Mouse (Mus musculus) erythroblast, adult 5-6 weeks (primary cell): ENCODE results near the gene Bpifa6. TPM values are rescaled to one million over a fixed set of nuclear protein-coding genes. Genes with fewer than 3 reads are reported as not detected.

ENCODE experiments used
- ATAC-seq: replicated peaks from 2 replicates; pipeline ENCODE4 v1.8.0; 2016; ENCODE audit warnings: moderate number of reproducible peaks, mild to moderate bottlenecking, moderate TSS enrichment, inconsistent platforms; ENCODE audit not compliant: poor library complexity, low FRiP score, severe bottlenecking
- total RNA-seq, 2 experiments: library from RNA; stranded (forward) in 1 of 2; stranded (reverse) in 1 of 2; fragments of 150-400 nt in 1 of 2; fragments of 200-764, 138-1000 nt in 1 of 2; gene quantifications; 2 replicates each; pipeline versions ENCODE4 v1.2.3 to v1.2.4; 2015 to 2017; ENCODE audit warnings: low replicate concordance in 2 of 2

The Bpifa6 gene
- total RNA-seq (2015; ENCODE audit: low replicate concordance) (not detected in 2 replicates), total RNA-seq (2017; ENCODE audit: low replicate concordance) (not detected in 2 replicates)

DNA sequence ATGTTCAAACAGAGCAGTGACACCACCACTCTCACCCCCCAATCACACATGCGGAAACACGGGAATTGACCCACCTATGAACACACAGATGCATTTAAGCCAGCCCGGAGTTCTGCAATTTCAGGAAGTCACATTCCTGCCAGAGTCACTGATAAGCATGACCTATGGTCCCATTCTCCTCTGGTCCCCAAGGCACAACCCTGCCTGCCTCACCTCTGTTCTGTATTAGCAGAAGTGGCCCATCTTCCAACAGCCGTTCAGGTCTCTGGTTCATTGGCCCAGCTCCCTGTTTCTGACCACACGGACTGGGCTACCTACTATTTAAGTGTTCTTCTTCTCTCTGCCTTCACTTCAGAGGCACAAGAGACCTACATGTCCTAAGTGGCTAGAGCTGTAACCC lies at the start of gene Bpifa6:
Gene Bpifa6, plus strand, starts transcription at position 364 of the 400 bp plus-strand sequence.
- no peak for ATAC-seq

DNA sequence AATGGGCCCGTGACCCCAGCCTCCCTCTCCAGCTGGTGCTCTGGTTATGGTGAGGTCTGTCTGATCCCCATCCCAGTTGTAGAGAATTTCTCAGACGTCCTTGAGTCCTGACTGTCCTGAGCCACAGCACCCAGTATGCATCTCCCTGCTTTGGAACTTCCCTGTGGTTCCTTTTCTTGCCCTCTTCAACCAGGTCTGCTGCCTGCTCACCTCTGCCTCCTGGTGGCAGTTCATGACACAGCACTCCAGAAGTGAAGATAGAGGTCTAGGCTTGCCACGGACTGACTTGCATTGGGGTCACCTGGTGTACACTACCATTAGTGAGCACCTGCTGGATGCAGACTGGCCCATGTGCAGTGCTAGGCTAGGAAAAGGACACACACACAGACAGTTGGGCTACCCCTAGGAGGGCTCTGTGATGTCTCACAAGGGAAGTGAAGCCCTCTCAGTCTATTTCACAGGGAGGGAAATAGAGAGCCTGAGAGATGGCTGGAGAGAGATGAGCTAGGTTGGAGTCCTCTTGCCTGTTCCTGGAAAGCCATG lies 44.8 kb upstream of the Bpifa6 start:
- peak; percentile 65; the same call in 1 of the 2 replicates for ATAC-seq

DNA sequence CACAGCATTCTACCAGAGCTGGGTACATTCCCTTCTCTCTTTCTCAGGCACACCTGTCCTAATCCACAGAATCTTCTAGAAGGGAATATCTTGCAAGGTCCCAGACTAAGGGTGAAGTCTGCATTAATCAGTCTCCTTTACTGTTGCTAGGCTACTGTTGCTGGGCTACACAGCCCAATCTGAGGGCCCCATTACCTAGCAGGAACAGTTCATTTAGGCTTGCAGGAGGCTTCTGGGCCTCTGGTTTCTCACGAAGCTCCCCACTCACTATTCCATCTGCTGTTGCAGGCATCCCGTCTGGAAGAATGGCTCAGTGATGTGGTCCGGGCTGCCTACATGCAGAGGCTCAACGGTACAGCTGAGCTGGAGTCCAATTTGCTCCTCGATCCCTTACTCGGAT lies 43.6 kb upstream of the Bpifa6 start:
- ATAC-seq = no peak

DNA sequence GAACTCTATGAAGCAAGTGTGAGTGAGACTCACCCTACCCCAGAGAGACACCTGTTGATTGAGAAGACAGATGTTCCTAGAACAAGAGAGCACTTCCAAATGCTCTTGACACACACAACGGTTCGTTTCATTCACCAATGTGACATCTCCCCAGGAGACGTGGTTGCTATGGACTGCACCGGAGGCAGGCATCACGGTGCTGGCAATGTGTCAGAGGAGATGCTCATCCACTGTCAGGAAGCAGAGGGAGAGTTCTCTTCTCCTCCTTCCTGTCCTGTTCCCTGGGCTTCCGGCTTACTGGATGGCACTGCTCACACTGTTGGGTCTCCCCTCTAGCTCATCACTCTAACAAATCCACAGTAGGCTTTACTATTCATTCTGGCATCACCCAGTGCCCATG lies 41.4 kb upstream of the Bpifa6 start:
- ATAC-seq = no peak

DNA sequence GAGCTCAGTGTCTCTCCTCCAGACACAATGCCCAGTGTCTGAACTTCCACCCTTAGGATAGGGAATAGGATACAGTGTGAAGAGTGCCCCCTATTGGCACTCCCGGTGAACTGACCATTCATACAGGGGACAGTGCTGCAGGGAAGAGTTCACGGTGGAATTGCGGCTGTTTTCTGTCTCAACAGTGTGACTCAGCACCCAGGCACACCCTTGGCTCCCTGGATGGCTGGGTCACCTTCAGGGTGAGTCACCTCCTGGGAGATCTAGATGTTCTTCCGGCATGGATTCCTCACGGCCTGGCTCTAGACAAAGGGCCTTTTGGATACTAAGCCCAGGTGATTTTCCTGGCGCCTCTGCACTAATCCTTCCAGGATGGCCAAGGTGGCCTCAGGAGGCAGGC lies 39.4 kb upstream of the Bpifa6 start:
- ATAC-seq = no peak

DNA sequence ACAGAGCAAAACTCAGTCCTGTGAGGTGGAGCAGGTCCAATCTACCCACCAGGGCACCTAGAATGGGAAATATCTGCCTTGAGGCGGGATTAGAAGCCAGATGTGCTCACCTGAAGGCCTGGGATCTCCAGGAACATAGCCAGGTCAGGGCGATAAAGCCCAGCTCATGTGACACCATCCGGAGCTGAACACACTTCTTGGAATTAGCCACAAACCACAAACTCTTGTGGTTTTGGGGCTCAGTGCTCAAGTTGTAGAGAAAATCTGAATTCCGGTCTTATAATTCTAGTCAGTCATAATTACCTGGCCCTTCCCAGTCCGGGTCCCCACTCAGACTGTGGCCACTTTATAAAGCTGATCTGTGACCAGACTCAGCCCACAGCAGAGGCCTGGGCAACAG lies 36.9 kb upstream of the Bpifa6 start, which contains the start of gene Bpifb4:
Gene Bpifb4, plus strand, starts transcription at position 370 of the 400 bp plus-strand sequence.
- no peak for ATAC-seq

DNA sequence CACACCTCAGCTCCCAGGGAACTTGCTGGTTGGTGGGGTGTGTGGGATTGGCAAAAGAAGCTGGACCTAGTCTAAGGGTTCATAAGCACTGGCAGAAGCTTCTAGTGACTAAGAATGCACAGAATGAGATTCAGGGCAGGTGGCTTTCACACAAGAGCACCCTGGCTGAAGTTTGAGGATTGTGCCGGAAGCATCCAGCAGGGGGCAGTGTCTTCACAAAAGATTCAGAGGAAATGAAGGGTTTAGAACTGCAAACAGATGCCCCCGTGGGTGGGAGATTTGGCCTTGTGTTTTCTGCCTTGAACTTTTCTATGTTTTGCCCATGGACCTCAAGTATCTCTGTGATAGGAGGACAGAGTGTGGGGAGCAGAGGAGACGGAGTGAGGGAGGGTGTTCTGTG lies 31.2 kb upstream of the Bpifa6 start:
- ATAC-seq = 0 out of 2 replicates have a peak, but pooled peaks have one; percentile 36

DNA sequence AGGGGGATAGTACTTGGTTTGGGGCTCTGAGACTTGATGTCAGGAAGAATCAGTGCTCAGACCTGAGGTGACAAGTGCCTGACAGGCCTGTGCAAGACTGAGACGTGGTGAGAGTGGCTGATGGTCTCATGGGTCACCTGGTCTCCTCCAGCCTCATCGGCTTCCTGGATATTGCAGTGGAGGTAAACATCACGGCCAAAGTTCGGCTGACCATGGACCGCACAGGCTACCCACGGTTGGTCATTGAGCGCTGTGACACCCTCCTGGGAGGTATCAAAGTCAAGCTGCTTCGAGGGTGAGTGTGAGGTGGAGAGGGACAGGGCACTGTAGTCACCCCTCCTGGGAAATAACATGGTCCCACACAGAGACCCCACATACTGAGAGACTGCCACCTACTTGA lies 30.2 kb upstream of the Bpifa6 start:
- ATAC-seq = no peak

DNA sequence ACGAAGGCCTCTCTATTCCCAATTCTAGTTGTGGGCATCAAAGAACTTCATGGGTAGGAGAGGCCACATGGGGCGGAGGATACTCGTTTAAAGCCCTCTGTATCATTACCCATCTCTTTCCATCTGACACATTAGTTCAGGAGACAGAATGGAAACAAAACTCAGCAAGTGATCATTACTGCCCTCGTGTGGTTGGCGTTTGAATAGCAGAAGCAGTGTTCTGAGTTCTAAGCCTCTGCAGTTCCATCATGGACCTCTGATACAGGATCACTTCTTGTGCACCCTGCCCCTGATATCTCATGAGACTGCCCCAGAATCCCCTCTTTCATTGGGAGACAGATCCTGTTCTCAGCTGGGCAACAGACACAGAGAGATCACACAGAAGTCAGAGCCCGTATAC lies 21.8 kb upstream of the Bpifa6 start:
- 0 out of 2 replicates have a peak, but pooled peaks have one; percentile 41 for ATAC-seq

DNA sequence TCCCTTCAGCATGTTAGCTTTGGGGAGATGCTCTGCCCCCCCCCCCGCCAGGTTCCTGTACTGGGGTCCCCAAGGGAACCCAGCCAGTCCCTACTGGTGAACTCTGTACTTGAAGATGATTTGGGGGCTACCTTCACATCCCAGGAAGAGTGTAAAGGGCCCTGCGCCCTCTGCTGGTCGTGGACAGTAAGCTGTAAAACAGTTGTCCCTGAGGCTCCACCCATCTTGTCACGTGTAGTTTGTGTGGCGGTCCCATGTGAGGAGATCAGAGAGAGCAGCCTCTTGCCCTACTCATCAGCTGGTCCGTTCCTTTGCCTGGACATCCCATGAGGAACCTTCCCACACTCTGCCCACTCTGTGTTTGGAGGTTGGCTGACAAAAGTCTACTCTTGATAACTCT lies 20.9 kb upstream of the Bpifa6 start:
- no peak; the same call in 1 of the 2 replicates for ATAC-seq

DNA sequence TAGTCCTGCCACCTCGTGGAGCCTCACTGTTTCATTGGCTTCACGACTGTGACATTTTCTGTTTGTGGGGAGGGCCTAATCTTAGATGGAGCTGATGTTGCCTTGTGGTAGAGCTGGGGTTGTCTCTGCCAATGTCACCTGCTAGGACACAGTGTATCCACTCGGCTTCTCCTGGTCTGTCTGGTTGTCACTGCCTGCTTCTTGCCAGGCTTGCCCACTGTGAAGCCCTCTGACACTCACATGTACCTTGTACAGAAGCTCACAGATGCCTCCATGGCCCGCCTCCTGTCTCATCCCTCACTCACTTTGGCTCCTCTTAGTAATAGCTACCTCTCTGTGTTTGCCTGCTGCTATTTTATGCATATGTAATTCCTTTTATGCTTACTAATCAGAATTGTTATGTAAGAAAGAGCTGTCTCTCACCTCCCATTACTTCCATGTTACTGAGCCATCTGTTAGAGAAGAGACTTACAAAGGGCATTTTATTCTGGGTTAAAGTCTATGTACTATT lies 11.9 kb upstream of the Bpifa6 start:
- no peak for ATAC-seq

DNA sequence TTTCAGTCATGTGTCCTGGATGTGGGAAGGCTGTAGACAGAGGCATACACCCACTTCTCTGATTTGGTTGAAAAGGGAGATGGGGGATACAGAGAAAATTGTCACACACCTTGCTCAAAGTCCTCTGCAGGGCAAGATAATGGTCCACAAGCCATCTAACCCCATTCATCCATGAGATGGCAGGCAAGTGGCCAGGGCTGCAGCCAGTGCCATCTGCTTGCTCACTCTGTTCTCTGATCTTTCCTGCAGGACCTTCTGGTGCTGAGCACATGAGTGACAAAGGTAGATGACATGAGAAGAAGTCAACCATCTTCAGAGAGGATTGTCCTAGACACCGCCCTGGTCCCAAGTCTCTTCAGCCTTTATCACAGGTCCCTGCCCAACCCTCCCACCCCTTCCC lies 11.4 kb upstream of the Bpifa6 start:
- ATAC-seq = no peak

DNA sequence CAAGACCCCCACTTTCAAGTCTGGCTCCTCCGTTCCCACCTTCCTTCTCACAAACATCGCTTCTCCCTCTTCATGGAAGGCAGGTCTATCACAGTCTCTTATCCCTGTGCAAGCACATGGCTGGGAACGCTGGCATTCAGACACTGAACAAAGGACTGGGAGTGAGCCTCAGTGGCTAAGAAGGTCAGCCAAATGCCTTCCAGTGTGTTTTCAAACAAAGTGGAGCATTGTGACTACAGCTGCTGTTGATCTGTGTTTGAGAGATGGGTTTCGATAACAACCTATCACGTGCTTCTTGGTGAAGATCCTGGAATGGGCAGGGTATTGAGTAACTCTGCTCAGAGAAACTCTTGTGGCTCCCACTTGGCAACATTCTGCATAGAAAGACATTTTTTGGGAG lies 4.5 kb upstream of the Bpifa6 start:
- ATAC-seq = no peak

DNA sequence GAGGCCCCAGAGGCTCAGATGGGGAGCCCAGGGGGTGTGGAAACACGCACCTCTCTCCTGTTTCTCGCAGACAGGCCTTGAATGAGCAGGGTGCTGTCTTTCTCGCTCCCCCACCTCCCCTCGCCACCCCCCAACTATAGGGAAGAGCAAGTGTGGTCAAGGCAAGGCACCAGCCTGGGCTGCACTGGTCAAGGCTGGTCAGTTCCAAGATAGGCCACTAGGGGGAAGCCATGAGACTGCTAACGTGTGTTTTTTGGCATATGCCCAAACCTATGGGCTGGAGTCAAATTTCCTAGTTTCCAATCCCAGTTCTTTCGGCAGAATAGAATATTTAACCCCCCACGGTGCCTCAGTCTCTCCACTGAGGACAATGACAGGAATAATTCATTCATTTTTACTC lies 21.0 kb downstream of the Bpifa6 start:
- ATAC-seq = peak; percentile 81

DNA sequence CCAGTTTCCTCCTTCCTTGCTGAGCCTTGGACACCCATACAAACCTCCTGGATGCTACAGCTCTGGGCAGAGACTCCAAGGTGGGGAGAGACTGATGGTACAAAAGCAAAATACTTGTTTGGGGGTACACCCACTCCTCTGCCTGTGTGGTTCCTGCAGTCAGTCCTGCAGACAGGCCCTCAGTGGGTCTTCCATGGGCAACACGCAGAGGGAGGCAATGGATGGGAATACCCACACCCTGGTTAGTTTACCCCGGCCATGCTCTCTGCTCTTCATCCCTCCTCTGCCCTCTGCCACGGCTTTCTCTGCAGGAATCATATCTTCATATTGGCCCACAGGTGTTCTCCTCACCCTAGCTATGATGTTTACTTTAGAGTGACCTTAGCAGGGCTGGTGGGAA lies 25.8 kb downstream of the Bpifa6 start:
- no peak for ATAC-seq

DNA sequence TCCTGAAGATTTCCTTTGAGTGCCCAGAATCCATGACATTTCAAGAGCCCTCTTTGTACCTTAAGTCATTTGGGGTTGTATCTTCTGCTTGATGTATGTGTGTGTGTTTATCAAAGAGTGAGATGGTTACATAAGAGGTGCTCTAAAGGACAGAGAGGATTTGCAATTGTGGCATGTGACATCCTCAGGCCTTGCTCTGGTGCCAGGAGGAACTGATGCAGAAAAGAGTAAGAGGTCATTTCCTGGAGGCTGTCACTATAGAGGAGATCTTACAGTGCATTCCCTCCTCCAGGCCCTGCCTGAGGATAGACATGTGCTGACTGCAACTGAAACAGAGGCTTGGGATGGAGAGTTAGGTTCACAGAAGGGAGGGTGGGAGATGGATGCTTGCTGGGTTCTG lies 26.3 kb downstream of the Bpifa6 start:
- ATAC-seq = no peak

DNA sequence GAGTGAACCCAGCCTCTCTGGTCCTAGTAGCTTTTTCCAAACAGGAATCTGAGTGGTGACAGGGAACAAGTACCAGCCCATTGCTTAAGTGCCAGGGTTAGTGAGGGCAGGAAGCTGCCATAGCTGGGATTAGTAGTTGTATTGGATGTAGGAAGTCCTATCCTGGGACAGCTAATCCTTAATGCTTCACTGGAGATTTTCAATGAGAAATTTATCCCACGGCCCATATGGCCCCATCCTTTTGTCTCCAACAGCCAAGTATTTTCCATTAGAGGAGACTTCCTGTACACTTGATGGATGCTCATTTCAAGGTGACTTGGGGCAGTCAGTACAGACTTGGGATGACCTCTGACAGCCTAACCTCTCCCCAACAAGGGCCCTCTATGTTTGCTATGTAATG lies 29.7 kb downstream of the Bpifa6 start:
- ATAC-seq = no peak

DNA sequence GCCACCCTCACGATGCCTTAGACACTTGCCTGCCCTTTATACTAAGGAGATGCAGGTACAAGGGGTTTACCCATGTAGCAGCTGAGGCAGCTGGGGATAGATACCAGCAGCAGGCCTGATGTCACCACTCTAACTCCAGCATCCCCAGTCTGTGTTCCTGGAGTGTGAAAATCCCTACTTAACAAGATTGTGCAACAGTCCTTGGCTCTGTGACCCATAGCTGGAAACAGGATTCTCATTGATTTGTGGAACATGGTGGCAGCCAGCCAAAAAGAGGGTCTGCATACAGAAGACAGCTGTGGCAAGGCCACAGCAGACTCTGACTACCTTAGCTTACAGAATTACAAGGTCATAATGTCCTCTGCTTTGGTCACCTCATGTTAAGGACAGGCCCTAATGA lies 30.3 kb downstream of the Bpifa6 start:
- ATAC-seq = no peak

DNA sequence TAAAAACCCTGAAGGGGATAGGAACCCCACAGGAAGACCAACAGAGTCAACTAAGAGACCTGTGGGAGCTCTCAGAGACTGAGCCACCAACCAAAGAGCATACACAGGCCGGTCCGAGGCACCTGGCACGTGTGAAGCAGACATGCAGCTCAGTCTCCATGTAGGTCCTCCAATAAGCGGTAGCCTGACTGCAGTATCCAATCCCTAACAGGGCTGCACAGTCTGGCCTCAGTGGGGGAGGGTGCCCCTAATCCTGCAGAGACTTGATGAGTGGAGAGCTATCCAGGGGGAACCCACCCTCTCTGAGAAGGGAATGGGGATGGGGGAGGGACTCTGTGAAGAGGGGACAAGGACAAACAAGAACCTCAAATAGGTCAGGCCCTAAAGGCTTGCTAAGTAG lies 31.0 kb downstream of the Bpifa6 start:
- ATAC-seq = no peak

DNA sequence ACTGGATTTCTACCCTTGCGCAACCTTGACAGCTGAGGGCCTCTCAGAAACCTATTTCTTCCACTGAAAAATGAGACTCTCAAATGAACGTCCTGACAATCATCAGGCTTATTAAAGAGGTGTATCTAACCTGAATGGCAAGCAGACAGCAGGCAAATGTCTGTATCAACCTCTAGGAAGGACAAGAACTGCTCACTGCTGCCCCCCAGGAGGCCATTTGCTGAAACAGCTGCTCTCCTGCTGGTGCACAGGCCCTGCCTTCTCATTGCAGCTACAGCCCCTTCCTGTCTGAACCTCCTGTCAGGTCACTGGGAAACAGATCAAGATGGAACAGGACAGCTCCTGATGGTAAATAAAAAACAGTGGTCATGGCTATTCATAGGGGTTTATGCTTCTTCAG lies 31.6 kb downstream of the Bpifa6 start:
- ATAC-seq = no peak

DNA sequence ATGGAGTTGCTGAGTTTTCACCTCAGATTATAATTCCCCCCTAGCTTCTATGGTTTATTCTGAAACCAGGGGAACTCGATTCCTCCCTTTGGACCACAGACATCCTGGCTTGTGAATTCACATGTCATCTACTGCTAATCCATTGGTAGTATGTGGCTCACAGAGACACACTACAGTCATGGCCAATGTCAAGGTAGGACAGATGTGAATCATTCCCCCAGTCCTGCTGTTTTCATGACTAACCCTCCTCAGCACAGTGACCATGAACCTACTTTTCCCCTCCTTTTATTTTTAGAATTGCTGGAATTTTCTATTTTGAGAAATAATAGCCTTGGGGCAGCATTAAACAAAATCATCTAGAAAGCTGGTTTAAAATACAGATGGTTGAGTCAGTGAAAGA lies 32.6 kb downstream of the Bpifa6 start:
- ATAC-seq = no peak

DNA sequence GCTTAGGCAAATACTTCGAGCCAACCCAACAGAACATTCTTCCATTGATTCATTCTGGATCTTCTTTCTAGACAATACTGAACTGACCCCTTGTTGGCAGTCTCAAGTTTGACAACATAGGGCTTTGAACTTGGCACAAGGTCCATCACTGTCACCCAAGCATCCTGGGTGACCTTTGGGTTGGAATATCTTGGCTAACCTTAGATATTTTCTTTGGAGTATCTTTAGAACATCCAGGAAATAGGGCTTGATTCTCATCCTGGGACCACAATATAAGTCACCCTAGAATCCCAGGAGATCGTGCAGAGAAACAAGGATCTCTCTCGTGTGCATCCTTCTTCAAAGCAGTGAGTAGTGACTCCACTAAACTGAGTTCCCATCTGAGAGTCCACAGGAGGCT lies 33.2 kb downstream of the Bpifa6 start, which contains the start of gene Bpifa2:
Gene Bpifa2, plus strand, starts transcription at position 301 of the 400 bp plus-strand sequence.
- no peak for ATAC-seq
